Mouse (Mus musculus) gastrocnemius, postnatal 10 days (tissue): Measurements from ENCODE around the gene Pnkp. TPM values are rescaled to one million over a fixed set of nuclear protein-coding genes. Genes with fewer than 3 reads are reported as not detected.

ENCODE experiments used
- DNase-seq: peaks from one replicate; pipeline ENCODE4 v3.0.0; 2021; ENCODE audit warnings: mixed read lengths
- microRNA-seq, 2 experiments: library from miRNA; unstranded; fragments of <30 nt; microRNA quantifications; one replicate each; pipeline ENCODE4 v1.2.0; 2021
- total RNA-seq, 2 experiments: library from RNA; stranded (reverse); gene quantifications; 2 replicates each; pipeline ENCODE4 v1.2.3; 2021

The Pnkp gene
- total RNA-seq, 2 experiments from 2014 or later: 14.4 to 16.5 TPM

GRCm38 (mm10) chr7:44905430-44905829 is 48.5 kb downstream of the Pnkp start:
- DNase-seq: no peak

DNA sequence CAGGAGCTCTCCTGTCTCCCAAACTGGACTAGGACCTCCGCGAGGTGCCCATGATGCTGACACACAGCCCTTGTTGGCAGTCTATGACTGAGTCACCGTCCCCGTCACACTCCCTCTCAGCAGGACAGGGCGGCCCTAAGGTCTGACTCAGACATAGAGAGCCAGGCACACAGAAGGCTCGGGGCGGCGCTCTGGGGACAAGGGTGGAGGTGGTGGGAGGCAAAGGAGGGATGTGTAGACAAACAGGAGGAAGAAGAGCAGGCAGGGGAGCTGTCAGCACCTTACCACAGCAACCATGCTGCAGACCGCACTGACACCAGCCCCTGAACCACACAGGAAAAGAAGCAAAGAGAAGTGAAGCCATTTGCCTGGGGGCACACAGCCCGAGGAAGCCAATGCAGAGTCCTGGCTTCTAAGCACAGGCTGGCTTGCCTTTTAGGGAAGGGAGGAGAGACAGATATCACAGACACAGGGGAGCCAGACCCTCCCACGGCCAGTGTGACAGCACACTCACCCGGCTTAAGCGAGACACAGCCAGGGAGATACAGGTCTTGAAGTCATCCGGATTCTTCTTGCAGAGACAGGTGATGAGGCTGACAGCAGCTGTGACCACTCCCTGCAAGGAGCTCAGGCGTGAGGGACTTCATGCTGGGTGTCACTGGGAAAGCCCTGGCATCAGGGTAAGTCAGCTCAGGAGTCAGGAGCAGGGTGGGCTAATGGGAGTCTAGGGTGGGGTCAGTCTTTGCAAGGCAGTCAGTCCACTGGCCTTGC is 52.0 kb downstream of the Pnkp start:
- DNase-seq: no peak

Small RNAs within 50 kb of the gene (microRNA-seq; reads per million reads assigned to microRNA genes)
- 0 reads per million in 2 experiments for gene Mir707

Other genes starting within 250 kb of the Pnkp start
- 10 to 100 TPM; 21.4 to 23.3 TPM for gene Myh14, start 186.3 kb upstream of the Pnkp start, total RNA-seq
- gene Izumo2, start 148.4 kb upstream of the Pnkp start, total RNA-seq: not detected
- 10 to 100 TPM; 16.7 to 18.5 TPM for gene Vrk3, start 108.7 kb upstream of the Pnkp start, total RNA-seq
- gene Zfp473, start 106.1 kb upstream of the Pnkp start, total RNA-seq: under 1 TPM in 1 of 2 experiments, not detected in 1; 0.29 TPM
- gene Nup62, start 41.1 kb upstream of the Pnkp start, total RNA-seq: 10 to 100 TPM; 28.0 to 35.3 TPM
- gene Il4i1, start 40.8 kb upstream of the Pnkp start, total RNA-seq: 1 to 10 TPM; 1.9 to 2.3 TPM
- 10 to 100 TPM; 55.1 to 60.5 TPM for gene Atf5, start 40.5 kb upstream of the Pnkp start, total RNA-seq
- 10 to 100 TPM; 84.2 to 86.4 TPM for gene Akt1s1, start 8.1 kb upstream of the Pnkp start, total RNA-seq
- 10 to 100 TPM; 41.7 to 49.0 TPM for gene Tbc1d17, start 8.1 kb upstream of the Pnkp start, total RNA-seq
- gene Ptov1, start 12.6 kb downstream of the Pnkp start, total RNA-seq: 100 to 1,000 TPM; 210 to 216 TPM
- 10 to 100 TPM; 44.7 to 53.5 TPM for gene Med25, start 35.6 kb downstream of the Pnkp start, total RNA-seq
- 10 to 100 TPM; 15.0 to 18.1 TPM for gene Fuz, start 38.9 kb downstream of the Pnkp start, total RNA-seq
- gene Ap2a1, start 72.4 kb downstream of the Pnkp start, total RNA-seq: 10 to 100 TPM; 59.0 to 65.0 TPM
- not detected for gene Tsks, start 86.1 kb downstream of the Pnkp start, total RNA-seq
- gene Cpt1c, start 117.7 kb downstream of the Pnkp start, total RNA-seq: 1 to 10 TPM; 4.4 to 5.7 TPM
- 100 to 1,000 TPM; 267 to 271 TPM for gene Prmt1, start 129.4 kb downstream of the Pnkp start, total RNA-seq
- gene Irf3, start 140.5 kb downstream of the Pnkp start, total RNA-seq: 10 to 100 TPM; 26.5 to 35.8 TPM
- gene Bcl2l12, start 141.6 kb downstream of the Pnkp start, total RNA-seq: 10 to 100 TPM; 10.8 to 14.0 TPM
- gene Scaf1, start 159.2 kb downstream of the Pnkp start, total RNA-seq: 10 to 100 TPM; 47.7 to 55.8 TPM
- gene Rras, start 160.8 kb downstream of the Pnkp start, total RNA-seq: 10 to 100 TPM; 75.5 to 80.6 TPM
- 10 to 100 TPM; 36.0 to 43.1 TPM for gene Prr12, start 195.7 kb downstream of the Pnkp start, total RNA-seq
- 10 to 100 TPM; 35.9 to 40.5 TPM for gene Nosip, start 205.3 kb downstream of the Pnkp start, total RNA-seq
- 10 to 100 TPM in 1 of 2 experiments, 1 to 10 TPM in 1; 8.5 to 10.7 TPM for gene Prrg2, start 205.5 kb downstream of the Pnkp start, total RNA-seq
- 100 to 1,000 TPM; 103 to 148 TPM for gene Rcn3, start 235.1 kb downstream of the Pnkp start, total RNA-seq
- gene Fcgrt, start 246.7 kb downstream of the Pnkp start, total RNA-seq: 10 to 100 TPM; 70.9 to 75.2 TPM